Mouse (Mus musculus) erythroblast, adult 5-6 weeks (primary cell): Measurements from ENCODE around the gene Aldoart2. TPM values are rescaled to one million over a fixed set of nuclear protein-coding genes. Genes with fewer than 3 reads are reported as not detected.
"Not testable (repeated sequence)": the region's sequence is repeated elsewhere in the genome, so short reads cannot be mapped to it uniquely, and the experiment has no call there.

Experiments used
- ATAC-seq: replicated peaks from 2 replicates; pipeline ENCODE4 v1.8.0; 2016; ENCODE audit warnings: moderate number of reproducible peaks, mild to moderate bottlenecking, moderate TSS enrichment, inconsistent platforms; ENCODE audit not compliant: poor library complexity, low FRiP score, severe bottlenecking
- total RNA-seq, 2 experiments: library from RNA; stranded (forward) in 1 of 2; stranded (reverse) in 1 of 2; fragments of 150-400 nt in 1 of 2; fragments of 200-764, 138-1000 nt in 1 of 2; gene quantifications; 2 replicates each; pipeline versions ENCODE4 v1.2.3 to v1.2.4; 2015 to 2017; ENCODE audit warnings: low replicate concordance in 2 of 2

The Aldoart2 gene
- total RNA-seq, 2 experiments from 2014 or later, result not detected

GRCm38 (mm10) chr12:55571661-55572060, 6.6 kb downstream of the Aldoart2 start:
- ATAC-seq, result no peak

DNA sequence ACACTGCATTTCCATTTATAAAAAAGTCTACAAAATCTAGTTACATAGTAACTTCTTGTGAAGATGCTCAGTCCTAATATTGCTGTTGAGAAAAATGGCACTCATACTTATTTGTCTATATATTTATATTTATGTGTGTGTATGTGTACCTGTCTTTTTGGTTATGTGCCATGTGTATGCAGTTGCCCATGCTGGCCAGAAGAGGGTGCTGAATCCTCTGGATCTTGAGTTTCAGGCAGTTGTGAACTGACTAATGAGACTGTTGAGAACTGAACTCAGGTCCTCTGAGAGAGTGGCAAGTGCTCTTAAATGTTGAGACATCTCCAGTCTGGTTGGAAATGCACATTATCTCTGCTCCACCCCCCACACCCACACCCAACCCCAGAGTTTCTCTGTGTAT, 8.1 kb downstream of the Aldoart2 start:
- no peak for ATAC-seq

DNA sequence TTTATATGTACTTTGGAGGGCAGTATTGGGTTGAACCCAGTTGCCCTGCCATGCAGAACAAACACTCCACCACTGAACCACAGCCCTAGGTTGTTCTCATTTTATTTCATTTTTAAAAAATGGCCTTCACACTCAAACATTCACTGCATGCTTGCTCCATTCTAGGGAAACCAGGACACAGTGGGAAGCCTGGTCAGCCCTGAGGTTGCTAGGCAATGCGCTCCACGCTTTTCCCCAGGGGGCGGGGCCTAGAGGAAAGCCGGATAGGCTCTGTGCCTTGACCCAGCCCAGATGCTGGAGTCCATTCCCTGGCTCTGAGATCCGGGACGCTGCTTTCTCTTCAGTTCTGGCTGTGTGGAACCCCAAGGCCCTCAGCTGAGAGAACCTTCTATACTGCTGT, 8.8 kb downstream of the Aldoart2 start:
- no peak for ATAC-seq

DNA sequence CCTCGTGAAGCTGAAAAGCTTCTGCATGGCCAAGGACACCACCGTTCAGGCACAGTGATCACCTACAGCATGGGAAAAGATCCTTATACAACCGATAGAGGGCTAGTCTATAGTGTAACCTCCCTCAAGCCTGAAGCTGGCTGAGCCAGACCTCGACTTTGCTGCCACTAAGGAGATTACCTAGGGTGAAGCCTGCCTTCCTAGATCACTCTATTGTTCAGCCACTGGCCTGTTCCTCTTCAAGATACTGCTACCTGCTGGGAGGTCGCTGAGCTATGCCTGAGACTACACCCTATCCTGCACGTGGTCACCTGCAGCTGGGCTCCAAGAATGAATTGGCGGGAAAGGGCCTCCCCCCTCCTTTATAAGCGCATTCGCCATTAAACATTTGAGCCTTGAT, 21.9 kb downstream of the Aldoart2 start:
- not testable (repeated sequence) for ATAC-seq

DNA sequence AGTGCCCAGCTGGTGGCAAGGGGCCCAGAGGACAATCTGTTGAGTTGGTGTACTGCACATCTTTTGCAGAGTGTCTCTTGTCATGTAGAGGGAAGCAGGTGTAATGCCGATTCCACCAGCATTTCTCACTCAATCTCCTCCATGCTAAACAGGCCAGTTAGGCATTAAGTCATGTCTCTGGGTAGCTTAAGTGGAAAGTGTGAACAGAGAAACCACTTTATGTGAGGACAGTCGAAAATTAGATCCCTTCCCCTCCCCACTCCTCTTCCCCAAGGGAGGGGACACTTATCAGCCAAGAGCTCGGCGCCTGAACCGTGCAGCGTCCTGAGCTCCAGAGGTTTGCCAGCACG, 33.5 kb downstream of the Aldoart2 start:
- no peak for ATAC-seq

DNA sequence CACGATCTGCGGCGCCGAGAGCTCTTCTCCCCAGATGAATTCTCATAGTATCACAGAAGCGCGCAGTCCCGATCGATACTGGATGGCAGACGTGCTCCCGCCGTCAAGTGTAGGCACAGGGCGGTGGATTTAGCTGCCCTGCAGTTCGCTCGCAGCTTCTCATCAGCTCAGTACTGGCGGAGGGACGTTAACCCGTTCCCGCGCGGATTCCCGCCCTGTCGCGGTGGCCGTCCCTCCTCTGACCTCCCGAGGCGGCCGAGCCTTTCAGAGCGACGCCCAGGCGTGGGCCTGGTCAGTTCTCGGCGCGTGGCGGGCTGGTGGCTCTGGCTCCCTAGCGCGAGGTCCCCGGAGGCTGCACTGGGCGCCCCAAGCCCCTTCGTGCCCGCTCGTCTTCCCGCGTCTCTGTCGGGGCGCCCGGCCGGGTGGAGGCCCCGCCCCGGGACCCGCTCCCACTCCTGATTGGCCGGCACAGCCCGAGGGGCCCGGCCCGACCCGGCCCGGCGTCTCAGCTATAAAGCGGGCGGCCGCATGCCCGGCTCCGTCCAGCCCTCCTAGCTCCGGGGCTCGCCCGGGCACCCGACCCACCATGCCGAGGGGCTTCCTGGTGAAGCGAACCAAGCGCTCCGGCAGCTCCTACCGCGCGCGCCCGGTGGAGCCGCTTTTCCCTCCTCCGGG, 34.0 kb downstream of the Aldoart2 start, which contains the start of gene Insm2:
Gene Insm2, plus strand, starts transcription at position 541 of the 675 bp plus-strand sequence.
- no peak for ATAC-seq

DNA sequence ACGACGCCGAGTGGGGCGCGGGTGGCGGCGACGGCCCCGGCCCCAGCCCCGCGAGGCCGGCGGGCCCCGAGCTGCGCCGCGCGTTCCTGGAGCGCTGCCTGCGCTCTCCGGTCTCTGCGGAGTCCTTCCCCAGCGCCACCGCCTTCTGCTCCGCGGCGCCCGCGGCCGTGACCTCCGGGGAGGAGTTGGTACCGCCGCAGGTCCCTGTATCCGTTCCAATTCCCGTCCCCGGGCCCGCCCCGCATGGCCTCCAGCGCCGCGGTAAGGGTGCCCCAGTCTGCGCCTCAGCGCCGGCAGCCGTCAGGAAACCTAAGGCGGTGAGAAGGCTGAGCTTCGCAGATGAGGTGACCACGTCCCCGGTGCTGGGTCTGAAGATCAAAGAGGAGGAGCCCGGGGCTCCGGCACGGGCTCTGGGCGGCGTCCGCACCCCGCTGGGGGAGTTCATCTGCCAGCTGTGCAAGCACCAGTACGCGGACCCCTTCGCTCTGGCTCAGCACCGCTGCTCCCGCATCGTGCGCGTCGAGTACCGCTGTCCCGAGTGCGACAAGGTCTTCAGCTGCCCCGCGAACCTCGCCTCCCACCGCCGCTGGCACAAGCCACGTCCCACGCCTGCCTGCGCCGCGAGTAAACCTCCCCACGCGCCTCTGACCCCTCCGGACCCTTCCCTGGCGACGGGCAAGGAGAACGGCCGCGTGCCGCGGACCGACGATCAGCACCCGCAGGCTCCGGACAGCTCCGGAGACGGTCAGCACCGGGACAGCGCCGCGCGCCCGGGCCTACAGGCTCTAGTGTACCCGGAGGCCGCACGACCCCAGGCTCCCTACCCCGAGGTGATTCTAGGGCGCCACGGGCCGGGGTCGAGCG, 34.8 kb downstream of the Aldoart2 start:
- ATAC-seq, result no peak

DNA sequence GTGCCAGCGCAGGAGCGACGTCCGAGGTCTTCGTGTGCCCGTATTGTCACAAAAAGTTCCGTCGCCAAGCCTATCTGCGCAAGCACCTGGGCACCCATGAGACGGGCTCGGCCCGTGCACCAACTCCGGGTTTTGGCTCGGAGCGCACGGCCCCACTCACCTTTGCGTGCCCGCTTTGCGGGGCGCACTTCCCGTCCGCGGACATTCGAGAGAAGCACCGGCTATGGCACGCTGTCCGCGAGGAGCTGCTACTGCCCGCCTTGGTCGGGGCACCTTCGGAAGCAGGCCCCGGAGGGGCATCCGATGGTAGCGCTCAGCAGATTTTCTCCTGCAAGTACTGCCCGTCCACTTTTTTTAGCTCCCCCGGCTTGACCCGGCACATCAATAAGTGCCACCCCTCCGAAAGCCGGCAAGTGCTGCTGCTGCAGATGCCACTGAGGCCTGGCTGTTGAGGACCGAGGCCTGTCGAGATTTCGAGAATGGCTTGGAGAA, 35.5 kb downstream of the Aldoart2 start:
- no peak for ATAC-seq

DNA sequence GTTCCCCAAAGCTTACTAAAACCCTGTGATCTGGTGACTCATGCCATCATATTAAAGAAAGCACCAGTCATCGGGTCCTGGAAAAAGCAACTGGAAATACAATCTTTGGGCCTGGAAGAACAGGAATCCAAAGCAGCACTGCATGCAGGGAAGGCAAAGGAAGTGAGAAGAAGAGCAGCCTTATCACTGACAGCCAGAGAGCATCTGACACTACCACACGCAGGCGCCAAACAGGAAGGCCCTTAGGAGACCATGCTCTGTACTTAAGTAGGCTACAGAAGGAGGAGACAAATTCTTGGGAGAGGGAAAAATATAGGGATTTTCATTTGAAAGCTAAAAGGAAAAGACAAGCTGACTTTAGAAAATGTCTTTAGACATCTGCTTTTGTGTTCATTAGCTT, 39.4 kb downstream of the Aldoart2 start:
- no peak for ATAC-seq

DNA sequence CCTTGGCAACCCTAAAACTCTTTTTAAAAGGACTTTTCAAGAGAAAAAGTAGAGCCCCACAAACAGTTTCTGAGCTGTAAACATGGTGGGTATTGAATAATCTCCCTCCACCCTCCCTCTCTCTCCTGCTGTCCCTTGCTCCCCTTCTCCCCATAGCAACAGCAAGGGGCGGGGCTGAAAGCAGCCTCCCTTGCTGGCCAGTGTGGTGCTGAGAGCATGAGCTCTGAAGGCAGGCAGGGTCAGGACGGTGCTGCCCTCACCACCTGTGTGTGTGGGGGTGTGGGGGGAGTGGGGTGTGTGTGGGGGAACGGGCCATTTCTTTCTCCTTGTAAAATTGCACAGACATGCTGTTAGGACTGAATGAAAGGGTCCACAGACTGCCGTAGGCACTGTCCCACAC, 42.9 kb downstream of the Aldoart2 start:
- no peak for ATAC-seq

GRCm38 (mm10) chr12:55610812-55611211, 45.8 kb downstream of the Aldoart2 start:
- ATAC-seq, result no peak

Other genes with a start within 250 kb of the Aldoart2 start
- 66.3 and 98.4 TPM in 2 replicates for gene Psma6, start 181.0 kb upstream of the Aldoart2 start, total RNA-seq (2015; ENCODE audit: low replicate concordance)
- 99.5 and 111 TPM in 2 replicates for gene Psma6, start 181.0 kb upstream of the Aldoart2 start, total RNA-seq (2017; ENCODE audit: low replicate concordance)
- gene Nfkbia, start 72.6 kb upstream of the Aldoart2 start, total RNA-seq (2015; ENCODE audit: low replicate concordance), result 13.4 and 14.8 TPM in 2 replicates
- gene Nfkbia, start 72.6 kb upstream of the Aldoart2 start, total RNA-seq (2017; ENCODE audit: low replicate concordance), result 14.1 and 20.5 TPM in 2 replicates
- not detected in 2 replicates for gene Insm2, start 34.2 kb downstream of the Aldoart2 start, total RNA-seq (2015; ENCODE audit: low replicate concordance)
- not detected in 2 replicates for gene Insm2, start 34.2 kb downstream of the Aldoart2 start, total RNA-seq (2017; ENCODE audit: low replicate concordance)